Comparison of ENCODE assay signal across 20 mouse cellular contexts in the genomic region with DNA sequence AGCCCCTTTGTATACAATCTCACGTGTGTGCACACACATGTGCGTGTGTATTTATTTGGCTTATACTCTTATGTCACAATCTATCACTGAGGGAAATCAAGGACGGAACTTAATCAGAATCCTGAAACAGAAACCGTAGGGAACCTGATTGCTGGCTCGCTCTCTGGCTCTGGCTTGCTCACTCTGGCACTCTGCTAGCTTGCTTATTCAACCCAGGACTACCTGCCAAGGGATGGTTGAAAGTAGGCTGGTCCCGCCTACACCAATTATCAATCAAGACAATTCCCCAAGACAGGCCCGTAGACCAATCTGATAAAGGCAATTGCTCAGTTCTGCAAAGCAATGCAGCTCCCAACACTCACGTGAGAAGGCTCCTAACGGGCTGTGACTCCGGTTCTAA.
DNase-seq lines count a peak whose midpoint lies in the region; ATAC-seq lines count a peak whose summit lies in the region.
"Had no signal": no experiment of that assay in that cellular context is flagged by ENCODE, and none has a peak within 500 bp of the region (broad histone marks: within the 10 kb centered on the region; RNA-seq: fewer than 3 reads in every experiment).

No protein-coding gene starts in this region.

- 80% methylated on average over 10 of the region's 10 CpGs for WGBS in embryonic facial prominence, embryonic 14.5 days
- 91% methylated on average over 10 of the region's 10 CpGs for WGBS in embryonic facial prominence, embryonic 10.5 days
- WGBS in neural tube, embryonic 15.5 days = 89% methylated on average over 10 of the region's 10 CpGs

- no peak for ATAC-seq in embryonic facial prominence, embryonic 14.5 days (ENCODE audit: low read depth)
- ATAC-seq in neural tube, embryonic 15.5 days (ENCODE audit: low FRiP score) = no peak
- ATAC-seq: activated CD4-positive, CD25-positive, alpha-beta regulatory T cell, adult 4 months had no signal

- H3K4me2 ChIP-seq in embryonic facial prominence, embryonic 14.5 days (ENCODE audit: low read depth, low read length) = no peak overlapping the region
- no peak overlapping the region for H3K4me2 ChIP-seq in neural tube, embryonic 15.5 days
- H3K4me2 ChIP-seq: embryonic facial prominence, embryonic 13.5 days; limb, embryonic 13.5 days; midbrain, embryonic 11.5 days had no signal

- H3K9me3 ChIP-seq in embryonic facial prominence, embryonic 14.5 days (ENCODE audit: control insufficient read depth, low read length) = no peaks in the 10 kb centered on the region
- H3K9me3 ChIP-seq in embryonic facial prominence, embryonic 10.5 days = no peaks in the 10 kb centered on the region
- no peaks in the 10 kb centered on the region for H3K9me3 ChIP-seq in neural tube, embryonic 15.5 days (replicated peaks)
- H3K9me3 ChIP-seq: embryonic facial prominence, embryonic 13.5 days; forebrain, embryonic 10.5 days; limb, embryonic 13.5 days had no signal

- H3K9ac ChIP-seq in embryonic facial prominence, embryonic 14.5 days (ENCODE audit: low read depth, low read length) = no peak overlapping the region
- H3K9ac ChIP-seq in neural tube, embryonic 15.5 days (replicated peaks) = no peak overlapping the region
- H3K9ac ChIP-seq: embryonic facial prominence, embryonic 13.5 days; limb, embryonic 13.5 days; liver, embryonic 14.5 days had no signal

- peaks cover 16% of the 10 kb centered on the region for H3K4me1 ChIP-seq in embryonic facial prominence, embryonic 14.5 days (ENCODE audit: control insufficient read depth, insufficient read depth, low read length)
- H3K4me1 ChIP-seq in embryonic facial prominence, embryonic 10.5 days = peaks cover 34% of the 10 kb centered on the region
- H3K4me1 ChIP-seq in neural tube, embryonic 15.5 days = peaks cover 34% of the 10 kb centered on the region

- 0 out of 2 replicates have a peak, but pooled peaks cover 4% of the 10 kb centered on the region for H3K27me3 ChIP-seq in embryonic facial prominence, embryonic 14.5 days (replicated peaks; ENCODE audit: control insufficient read depth, insufficient read depth, low read length)
- H3K27me3 ChIP-seq in embryonic facial prominence, embryonic 10.5 days (replicated peaks; ENCODE audit: low read depth, poor library complexity, severe bottlenecking) = peaks cover 12% of the 10 kb centered on the region; the same call in 1 of the 2 replicates
- H3K27me3 ChIP-seq in neural tube, embryonic 15.5 days (replicated peaks) = peaks cover 20% of the 10 kb centered on the region
- H3K27me3 ChIP-seq: embryonic facial prominence, embryonic 13.5 days had no signal

- no peak overlapping the region for H3K27ac ChIP-seq in embryonic facial prominence, embryonic 14.5 days (replicated peaks; ENCODE audit: low read depth, low read length)
- no peak overlapping the region for H3K27ac ChIP-seq in embryonic facial prominence, embryonic 10.5 days (replicated peaks)
- H3K27ac ChIP-seq in neural tube, embryonic 15.5 days (replicated peaks) = no peak overlapping the region
- H3K27ac ChIP-seq: embryonic facial prominence, embryonic 13.5 days; forebrain, embryonic 10.5 days; gastrocnemius, adult 2 months; limb, embryonic 13.5 days; liver, embryonic 14.5 days; macrophage; stomach, postnatal 0 days had no signal

- DNase-seq in embryonic facial prominence, embryonic 14.5 days (ENCODE audit: low spot score) = peak; percentile 45
- DNase-seq in embryonic facial prominence, embryonic 10.5 days (ENCODE audit: low spot score) = no peak
- DNase-seq in 3T3-L1 (ENCODE audit: low read depth, low spot score) = peak; percentile 11
- peak; percentile 31 for DNase-seq in NIH3T3 (ENCODE audit: low read depth)
- DNase-seq in fat pad, adult 2 months (ENCODE audit: extremely low read depth, low read depth, low spot score) = peak; percentile 56
- DNase-seq in thymus, postnatal 14 days = no peak
- DNase-seq: gastrocnemius, adult 2 months; kidney, adult 18-20 months; kidney, postnatal 10 days; right cerebral cortex, postnatal 4 days; thymus, postnatal 25 days had no signal

- H3K36me3 ChIP-seq in embryonic facial prominence, embryonic 14.5 days (ENCODE audit: control insufficient read depth, insufficient read depth, low read length) = no peaks in the 10 kb centered on the region
- H3K36me3 ChIP-seq in embryonic facial prominence, embryonic 10.5 days (replicated peaks) = no peaks in the 10 kb centered on the region
- H3K36me3 ChIP-seq in neural tube, embryonic 15.5 days = no peaks in the 10 kb centered on the region
- H3K36me3 ChIP-seq: embryonic facial prominence, embryonic 13.5 days; forebrain, embryonic 10.5 days; limb, embryonic 13.5 days had no signal

- H3K4me3 ChIP-seq in embryonic facial prominence, embryonic 14.5 days (ENCODE audit: low read depth, low read length) = no peak overlapping the region
- no peak overlapping the region for H3K4me3 ChIP-seq in embryonic facial prominence, embryonic 10.5 days
- H3K4me3 ChIP-seq in neural tube, embryonic 15.5 days (replicated peaks) = no peak overlapping the region
- H3K4me3 ChIP-seq: embryonic facial prominence, embryonic 13.5 days; forebrain, embryonic 10.5 days; gastrocnemius, adult 2 months; limb, embryonic 13.5 days had no signal

Comparison
In these comparisons a context has a peak if more than half of its experiments do, and no peak if none do; other contexts are left out.
1. DNase-seq: peak in embryonic facial prominence, embryonic 14.5 days (single experiment), 3T3-L1 (single experiment), NIH3T3 (single experiment) and fat pad, adult 2 months (single experiment); none in embryonic facial prominence, embryonic 10.5 days (single experiment) and thymus, postnatal 14 days (single experiment).